Mouse (Mus musculus) myocyte (in vitro differentiated cells): ENCODE measurements at regions not wholly inside any gene's neighbourhood (a gene's known extent, or its start where the extent isn't known, plus 50 kb on each side); places are given as distances from the start of the nearest gene placed in this dataset.

Experiments
- H3K27me3 ChIP-seq: one replicate; pipeline ENCODE4 v1.6.1; 2011; ENCODE audit not compliant: control insufficient read depth, insufficient read depth, insufficient read length
- H3K36me3 ChIP-seq: one replicate; pipeline ENCODE4 v1.6.1; 2011; ENCODE audit not compliant: control insufficient read depth, insufficient read depth
- H3K4me2 ChIP-seq: one replicate; pipeline ENCODE4 v1.6.1; 2011; ENCODE audit warnings: low read depth, control low read depth
- H3K4me3 ChIP-seq: one replicate; pipeline ENCODE4 v1.5.1; 2011; ENCODE audit warnings: mild to moderate bottlenecking, control low read depth, moderate library complexity
- H3K79me2 ChIP-seq: one replicate; pipeline ENCODE4 v1.6.1; 2011; ENCODE audit not compliant: control insufficient read depth, insufficient read depth
- H3ac ChIP-seq: one replicate; pipeline ENCODE4 v1.6.1; 2011; ENCODE audit not compliant: control insufficient read depth, insufficient read length
- CEBPB ChIP-seq: IDR thresholded peaks from 2 replicates; pipeline ENCODE4 v1.6.1; 2011; ENCODE audit warnings: mild to moderate bottlenecking, moderate library complexity; ENCODE audit not compliant: poor library complexity, insufficient read depth, severe bottlenecking
- E2F4 ChIP-seq: IDR thresholded peaks from one replicate; pipeline ENCODE4 v1.6.1; 2011; ENCODE audit warnings: mild to moderate bottlenecking, control low read depth, moderate library complexity; ENCODE audit not compliant: insufficient read depth
- MAX ChIP-seq: IDR thresholded peaks from one replicate; pipeline ENCODE4 v1.6.1; 2011; ENCODE audit warnings: low read depth, mild to moderate bottlenecking, control low read depth
- MYOD1 ChIP-seq, 3 experiments: IDR thresholded peaks; one replicate each; pipeline ENCODE4 v1.6.1; 2011; ENCODE audit warnings: control low read depth in 2 of 3, low read depth in 2 of 3, mild to moderate bottlenecking in 2 of 3, moderate library complexity in 1 of 3; ENCODE audit not compliant: insufficient read length in 2 of 3, control insufficient read depth in 1 of 3
- MYOG ChIP-seq, 3 experiments: IDR thresholded peaks; one replicate each; pipeline ENCODE4 v1.6.1; 2011; ENCODE audit warnings: control low read depth in 2 of 3, low read depth in 2 of 3, mild to moderate bottlenecking in 2 of 3; ENCODE audit not compliant: insufficient read length in 2 of 3, control insufficient read depth in 1 of 3, insufficient read depth in 1 of 3
- POLR2A ChIP-seq: IDR thresholded peaks from one replicate; pipeline ENCODE4 v1.6.1; 2011; ENCODE audit warnings: low read depth, mild to moderate bottlenecking, control low read depth, moderate library complexity; ENCODE audit not compliant: insufficient read length
- POLR2AphosphoS2 ChIP-seq: IDR thresholded peaks from one replicate; pipeline ENCODE4 v1.6.1; 2011; ENCODE audit warnings: low read depth, control low read depth; ENCODE audit not compliant: insufficient read length
- REST ChIP-seq: IDR thresholded peaks from one replicate; pipeline ENCODE4 v1.6.1; 2011; ENCODE audit warnings: mild to moderate bottlenecking, control low read depth, moderate library complexity; ENCODE audit not compliant: insufficient read depth, insufficient read length
- SRF ChIP-seq: IDR thresholded peaks from one replicate; pipeline ENCODE4 v1.6.1; 2011; ENCODE audit warnings: low read depth; ENCODE audit not compliant: control insufficient read depth, insufficient read length
- TCF12 ChIP-seq: IDR thresholded peaks from one replicate; pipeline ENCODE4 v1.6.1; 2011; ENCODE audit warnings: mild to moderate bottlenecking, control low read depth; ENCODE audit not compliant: poor library complexity, insufficient read depth, severe bottlenecking
- TCF3 ChIP-seq: IDR thresholded peaks from one replicate; pipeline ENCODE4 v1.6.1; 2011; ENCODE audit warnings: low read depth, control low read depth; ENCODE audit not compliant: insufficient read length
- USF1 ChIP-seq: IDR thresholded peaks from one replicate; pipeline ENCODE4 v1.6.1; 2011; ENCODE audit warnings: low read depth, mild to moderate bottlenecking, control low read depth, moderate library complexity

DNA sequence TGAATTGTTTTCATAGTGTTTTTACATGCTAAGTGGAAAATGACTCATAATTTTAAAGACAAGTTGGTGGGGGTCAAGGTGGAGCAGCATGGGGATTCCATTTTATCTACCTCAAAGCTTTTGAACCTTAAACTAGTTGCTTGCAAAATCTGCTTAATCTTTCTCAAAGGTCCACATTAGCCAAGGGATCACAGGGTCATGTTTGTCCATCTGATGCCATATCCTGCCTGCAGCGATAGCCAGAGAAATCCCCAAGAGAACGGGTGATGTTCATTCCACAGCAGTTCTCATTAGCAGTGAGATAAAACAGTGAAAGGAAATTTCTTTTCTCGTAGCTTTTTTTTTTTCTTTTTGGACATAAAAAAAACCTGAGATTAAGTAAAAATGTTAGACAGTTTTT, 77.2 kb upstream of the Dcbld2 start:
- H3K36me3 ChIP-seq = no peaks in the 10 kb centered on the region
- H3ac ChIP-seq = no peak overlapping the region
- no peaks in the 10 kb centered on the region for H3K27me3 ChIP-seq
- no peak overlapping the region for H3K4me3 ChIP-seq
- no peak overlapping the region for H3K4me2 ChIP-seq
- TF ChIP-seq MYOG (IDR thresholded peaks at IDR 0.05; ENCODE audit: control insufficient read depth in 1 of 3, insufficient read depth in 1 of 3, insufficient read length in 2 of 3, low read depth in 2 of 3) (no peak), E2F4 (no peak), TCF3 (no peak), CEBPB (no peak), USF1 (no peak), MAX (no peak), MYOD1 (IDR thresholded peaks at IDR 0.05; ENCODE audit: control insufficient read depth in 1 of 3, insufficient read length in 2 of 3, low read depth in 2 of 3) (no peak), POLR2AphosphoS2 (no peak), REST (no peak), TCF12 (no peak), POLR2A (no peak), SRF (no peak)
- H3K79me2 ChIP-seq = no peaks in the 10 kb centered on the region

DNA sequence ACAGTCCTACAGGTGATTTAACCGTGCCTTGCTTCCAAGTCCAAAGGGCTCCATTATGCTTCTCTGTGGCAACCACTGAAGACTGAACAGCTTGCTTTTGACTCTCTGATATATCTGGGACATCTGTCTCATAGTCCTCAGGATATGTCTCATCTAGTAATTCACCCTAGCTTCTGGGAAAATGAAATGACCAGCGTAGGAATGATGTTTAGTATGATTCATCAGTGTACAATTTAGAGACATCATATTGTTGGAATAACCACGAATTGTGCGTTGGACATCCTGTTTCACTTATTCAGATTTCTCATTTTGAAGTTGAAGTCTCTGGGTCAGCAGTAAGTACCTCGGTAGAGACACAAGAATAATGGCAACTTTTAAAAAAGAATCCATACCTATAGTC, 64.3 kb upstream of the Dcbld2 start:
- Histone ChIP-seq H3ac (no peak overlapping the region), H3K27me3 (no peaks in the 10 kb centered on the region), H3K79me2 (no peaks in the 10 kb centered on the region), H3K4me2 (peak overlapping the region; percentile 32), H3K4me3 (no peak overlapping the region), H3K36me3 (no peaks in the 10 kb centered on the region)
- TF ChIP-seq MAX = no peak
- TF ChIP-seq TCF3 = no peak
- TF ChIP-seq POLR2A = no peak
- TF ChIP-seq TCF12 = no peak
- no peak for TF ChIP-seq USF1
- no peak for TF ChIP-seq MYOG (IDR thresholded peaks at IDR 0.05; ENCODE audit: control insufficient read depth in 1 of 3, insufficient read depth in 1 of 3, insufficient read length in 2 of 3, low read depth in 2 of 3)
- no peak for TF ChIP-seq POLR2AphosphoS2
- no peak for TF ChIP-seq SRF
- TF ChIP-seq MYOD1 (IDR thresholded peaks at IDR 0.05; ENCODE audit: control insufficient read depth in 1 of 3, insufficient read length in 2 of 3, low read depth in 2 of 3) = no peak
- no peak for TF ChIP-seq E2F4
- TF ChIP-seq REST = no peak
- no peak for TF ChIP-seq CEBPB

DNA sequence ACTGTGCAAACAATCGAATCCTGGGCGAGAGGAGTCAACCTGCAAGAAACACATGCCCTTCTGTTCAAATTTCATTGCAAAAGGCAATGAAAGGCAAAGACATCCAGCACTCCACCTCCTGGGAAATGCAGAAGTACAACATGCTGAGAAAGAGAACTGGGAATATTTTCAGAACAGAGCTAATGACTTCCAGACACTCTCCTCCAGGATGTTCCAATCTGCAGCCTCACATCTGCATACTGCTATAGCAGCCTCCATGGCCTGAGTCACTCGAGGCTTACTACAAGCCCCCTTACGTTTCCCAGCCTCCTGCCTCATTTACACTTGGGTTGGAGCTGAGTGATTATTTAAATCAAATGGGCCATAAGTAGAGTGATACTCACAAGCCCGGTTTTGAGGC, 58.9 kb upstream of the Dcbld2 start:
- Histone ChIP-seq H3ac (no peak overlapping the region), H3K79me2 (no peaks in the 10 kb centered on the region), H3K27me3 (no peaks in the 10 kb centered on the region), H3K4me2 (peak overlapping the region; percentile 47), H3K4me3 (no peak overlapping the region), H3K36me3 (no peaks in the 10 kb centered on the region)
- no peak for TF ChIP-seq SRF
- TF ChIP-seq MYOG (IDR thresholded peaks at IDR 0.05; ENCODE audit: control insufficient read depth in 1 of 3, insufficient read depth in 1 of 3, insufficient read length in 2 of 3, low read depth in 2 of 3) = no peak
- TF ChIP-seq REST = no peak
- TF ChIP-seq TCF12 = no peak
- TF ChIP-seq E2F4 = no peak
- no peak for TF ChIP-seq USF1
- no peak for TF ChIP-seq MAX
- no peak for TF ChIP-seq MYOD1 (IDR thresholded peaks at IDR 0.05; ENCODE audit: control insufficient read depth in 1 of 3, insufficient read length in 2 of 3, low read depth in 2 of 3)
- TF ChIP-seq TCF3 = no peak
- TF ChIP-seq POLR2A = no peak
- no peak for TF ChIP-seq POLR2AphosphoS2
- no peak for TF ChIP-seq CEBPB

DNA sequence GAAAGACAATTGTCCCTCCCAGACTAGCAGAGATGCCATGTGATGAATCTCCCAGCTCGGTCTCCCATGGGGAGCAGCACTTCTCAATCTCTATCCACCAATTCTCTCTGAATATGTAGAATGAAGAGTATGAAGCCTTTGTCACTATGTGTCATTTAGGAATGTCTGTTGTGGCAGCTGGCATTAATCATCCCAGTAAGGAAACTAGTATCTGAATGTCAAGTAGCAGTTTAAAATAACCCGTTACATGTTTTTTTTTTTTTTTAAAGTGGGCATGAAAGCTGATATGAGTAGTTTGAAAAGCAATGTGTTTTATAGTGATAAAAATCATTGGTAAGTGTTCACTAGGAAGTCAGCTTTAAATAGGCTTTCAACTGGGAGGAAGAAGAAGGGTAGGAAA, 58.4 kb upstream of the Dcbld2 start:
- no peaks in the 10 kb centered on the region for H3K36me3 ChIP-seq
- no peak overlapping the region for H3ac ChIP-seq
- TF ChIP-seq MAX = no peak
- TF ChIP-seq E2F4 = no peak
- TF ChIP-seq MYOG (IDR thresholded peaks at IDR 0.05; ENCODE audit: control insufficient read depth in 1 of 3, insufficient read depth in 1 of 3, insufficient read length in 2 of 3, low read depth in 2 of 3) = no peak
- no peak for TF ChIP-seq USF1
- H3K4me3 ChIP-seq = no peak overlapping the region
- H3K27me3 ChIP-seq = no peaks in the 10 kb centered on the region
- H3K79me2 ChIP-seq = no peaks in the 10 kb centered on the region
- H3K4me2 ChIP-seq = peak overlapping the region; percentile 47

DNA sequence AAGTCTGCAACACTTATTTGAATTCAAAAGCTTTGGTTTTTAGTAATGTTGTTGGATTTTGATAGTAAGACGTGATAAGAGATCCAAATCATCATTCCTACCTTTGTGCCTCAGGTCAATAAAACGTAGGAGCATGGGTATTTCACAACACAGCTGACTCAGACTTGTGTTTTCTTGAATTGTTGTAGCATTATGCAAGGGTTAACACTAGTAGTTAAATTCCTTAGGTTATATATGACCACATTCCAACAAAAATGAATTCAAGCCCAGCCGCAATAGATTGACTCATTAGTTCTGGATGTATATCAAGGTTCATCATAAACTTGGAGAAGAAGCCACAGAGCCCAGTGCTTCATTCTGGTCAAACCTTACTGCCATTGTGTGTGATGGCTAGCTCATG, 56.1 kb upstream of the Dcbld2 start:
- Histone ChIP-seq H3ac (no peak overlapping the region), H3K27me3 (no peaks in the 10 kb centered on the region), H3K4me2 (no peak overlapping the region), H3K4me3 (no peak overlapping the region), H3K79me2 (no peaks in the 10 kb centered on the region), H3K36me3 (no peaks in the 10 kb centered on the region)
- peak; percentile 80; the same call in 1 of the 2 replicates for TF ChIP-seq CEBPB
- TF ChIP-seq MYOG (IDR thresholded peaks at IDR 0.05; ENCODE audit: control insufficient read depth in 1 of 3, insufficient read depth in 1 of 3, insufficient read length in 2 of 3, low read depth in 2 of 3) = no peak
